8 mouse cellular contexts compared by ENCODE assay signal in the genomic region with DNA sequence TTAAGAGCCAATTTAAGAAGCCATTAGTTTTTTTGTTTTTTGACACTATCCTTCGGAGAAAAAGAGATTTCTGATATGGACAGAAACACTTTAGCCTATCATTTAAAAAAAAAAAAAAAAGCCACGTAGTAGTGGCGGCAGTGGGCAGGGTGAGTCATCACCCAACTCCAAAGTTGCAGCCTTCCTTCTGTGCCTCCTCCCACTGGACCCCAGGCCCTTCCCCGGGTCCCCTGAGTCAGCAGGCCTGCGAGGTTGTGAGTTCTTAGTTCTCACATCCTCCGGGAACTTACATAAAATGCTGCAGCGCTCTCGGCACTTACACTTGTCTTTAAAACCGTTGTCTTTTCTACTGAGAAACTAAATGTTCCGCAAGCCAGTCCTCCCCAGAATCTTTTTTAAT. TPM values are rescaled to one million over a fixed set of nuclear protein-coding genes. Genes with fewer than 3 reads are reported as not detected.
DNase-seq lines count a peak whose midpoint lies in the region; ATAC-seq and TF ChIP-seq lines count a peak whose summit lies in the region.

No protein-coding gene starts in this region.

- DNase-seq in retina, embryonic 14.5 days (ENCODE audit: low spot score) = peak; percentile 42
- DNase-seq in retina, postnatal 1 day = no peak
- DNase-seq in brain, adult 2 months (ENCODE audit: low read depth, low spot score) = peak; percentile 81
- peak; percentile 20 to 23 for DNase-seq in frontal cortex, postnatal 25 days (ENCODE audit: low spot score in 2 of 2)
- DNase-seq in cerebellum, adult 9-10 months = no peak

- no peak for ATAC-seq in hindbrain, embryonic 16.5 days
- no peak for ATAC-seq in liver, embryonic 12.5 days

- H3ac ChIP-seq in myocyte (ENCODE audit: control insufficient read depth, insufficient read length) = no peak overlapping the region

- peaks cover 64% of the 10 kb centered on the region for H3K79me2 ChIP-seq in myocyte (ENCODE audit: control insufficient read depth, insufficient read depth)

- H3K27ac ChIP-seq in hindbrain, embryonic 16.5 days (ENCODE audit: low read depth, low read length) = no peak overlapping the region
- peak overlapping the region; percentile 60; the same call in 1 of the 2 replicates for H3K27ac ChIP-seq in liver, embryonic 12.5 days

- peak; percentile 41 for TF ChIP-seq POLR2A in myocyte (IDR thresholded peaks at IDR 0.05; ENCODE audit: insufficient read length, low read depth)

- H3K9me3 ChIP-seq in hindbrain, embryonic 16.5 days (ENCODE audit: control insufficient read depth, low read length) = no peaks in the 10 kb centered on the region
- no peaks in the 10 kb centered on the region for H3K9me3 ChIP-seq in liver, embryonic 12.5 days (replicated peaks)

- no peak overlapping the region for H3K9ac ChIP-seq in hindbrain, embryonic 16.5 days (ENCODE audit: low read depth, low read length)
- peak overlapping the region; percentile 58; the same call in 1 of the 2 replicates for H3K9ac ChIP-seq in liver, embryonic 12.5 days

- WGBS in hindbrain, embryonic 16.5 days = 12% methylated on average over 10 of the region's 10 CpGs
- WGBS in liver, embryonic 12.5 days (ENCODE audit: insufficient replicate concordance) = 4% methylated on average over 10 of the region's 10 CpGs

- peaks cover 22% of the 10 kb centered on the region for H3K4me1 ChIP-seq in hindbrain, embryonic 16.5 days (ENCODE audit: control insufficient read depth, insufficient read depth, low read depth, low read length)
- peaks cover 74% of the 10 kb centered on the region for H3K4me1 ChIP-seq in liver, embryonic 12.5 days

- H3K4me2 ChIP-seq in hindbrain, embryonic 16.5 days (ENCODE audit: low read length) = peak overlapping the region; percentile 89
- H3K4me2 ChIP-seq in liver, embryonic 12.5 days = peak overlapping the region; percentile 94
- peak overlapping the region; percentile 69 for H3K4me2 ChIP-seq in myocyte (ENCODE audit: low read depth)

- H3K27me3 ChIP-seq in hindbrain, embryonic 16.5 days (replicated peaks; ENCODE audit: control insufficient read depth, insufficient read depth, low read length) = no peaks in the 10 kb centered on the region
- 0 out of 2 replicates have a peak, but pooled peaks cover 3% of the 10 kb centered on the region for H3K27me3 ChIP-seq in liver, embryonic 12.5 days (replicated peaks)
- no peaks in the 10 kb centered on the region for H3K27me3 ChIP-seq in myocyte (ENCODE audit: control insufficient read depth, insufficient read depth, insufficient read length)

- peak overlapping the region; percentile 66 for H3K4me3 ChIP-seq in hindbrain, embryonic 16.5 days (ENCODE audit: low read length)
- H3K4me3 ChIP-seq in liver, embryonic 12.5 days = peak overlapping the region; percentile 41
- H3K4me3 ChIP-seq in myocyte = peak overlapping the region; percentile 97

- H3K36me3 ChIP-seq in hindbrain, embryonic 16.5 days (ENCODE audit: control insufficient read depth, insufficient read depth, low read length) = no peaks in the 10 kb centered on the region
- H3K36me3 ChIP-seq in liver, embryonic 12.5 days = no peaks in the 10 kb centered on the region
- no peaks in the 10 kb centered on the region for H3K36me3 ChIP-seq in myocyte (ENCODE audit: control insufficient read depth, insufficient read depth)

TF ChIP-seq in myocyte, 11 proteins besides CTCF, POLR2A, EP300 and RAD21:
- no peak for TF ChIP-seq TCF12 (IDR thresholded peaks at IDR 0.05; ENCODE audit: insufficient read depth, poor library complexity, severe bottlenecking)
- no peak for TF ChIP-seq MYOD1 (IDR thresholded peaks at IDR 0.05; ENCODE audit: control insufficient read depth in 1 of 3, insufficient read length in 2 of 3, low read depth in 2 of 3)

RNA-seq across cellular contexts. Expression of a gene that starts 2.0 kb away (rescaled TPM):
- polyA plus RNA-seq in hindbrain, embryonic 16.5 days (2015; fragmentation: Nextera tagmentation; extraction: Ambion mirVana) = 142 and 147 TPM in 2 replicates
- polyA plus RNA-seq in liver, embryonic 12.5 days (2016; fragmentation: Nextera tagmentation; extraction: Ambion mirVana) = 33.3 and 36.5 TPM in 2 replicates
- 52.8 TPM for polyA plus RNA-seq in myocyte (2012; fragmentation: generic; extraction: Trizol)

RNA-seq across cellular contexts. Expression of a gene that starts 33.5 kb away (rescaled TPM):
- polyA plus RNA-seq in hindbrain, embryonic 16.5 days (2015; fragmentation: Nextera tagmentation; extraction: Ambion mirVana) = 42.6 and 43.0 TPM in 2 replicates
- polyA plus RNA-seq in liver, embryonic 12.5 days (2016; fragmentation: Nextera tagmentation; extraction: Ambion mirVana) = 25.9 and 26.9 TPM in 2 replicates
- polyA plus RNA-seq in myocyte (2012; fragmentation: generic; extraction: Trizol) = 25.4 TPM

Comparison
In these comparisons a context has a peak if more than half of its experiments do, and no peak if none do; other contexts are left out.
1. DNase-seq: peak in retina, embryonic 14.5 days (single experiment), brain, adult 2 months (single experiment) and frontal cortex, postnatal 25 days (2 of 2); none in retina, postnatal 1 day (single experiment) and cerebellum, adult 9-10 months (single experiment).
2. H3K4me3 ChIP-seq: peak in every context shown above with its lines; median percentile 97 in myocyte; 66 in hindbrain, embryonic 16.5 days; 41 in liver, embryonic 12.5 days.
3. Peak in every context shown above with its lines, with median percentiles within 50 percentile points of each other: H3K4me2 ChIP-seq.